Mouse (Mus musculus): Measurements from ENCODE around the gene Dnajc2. TPM values are rescaled to one million over a fixed set of nuclear protein-coding genes. Genes with fewer than 3 reads are reported as not detected.

Gene Dnajc2
- polyA plus RNA-seq (2015; fragmentation: Nextera tagmentation; extraction: Ambion mirVana): 25.0 and 27.1 TPM in 2 replicates

DNA sequence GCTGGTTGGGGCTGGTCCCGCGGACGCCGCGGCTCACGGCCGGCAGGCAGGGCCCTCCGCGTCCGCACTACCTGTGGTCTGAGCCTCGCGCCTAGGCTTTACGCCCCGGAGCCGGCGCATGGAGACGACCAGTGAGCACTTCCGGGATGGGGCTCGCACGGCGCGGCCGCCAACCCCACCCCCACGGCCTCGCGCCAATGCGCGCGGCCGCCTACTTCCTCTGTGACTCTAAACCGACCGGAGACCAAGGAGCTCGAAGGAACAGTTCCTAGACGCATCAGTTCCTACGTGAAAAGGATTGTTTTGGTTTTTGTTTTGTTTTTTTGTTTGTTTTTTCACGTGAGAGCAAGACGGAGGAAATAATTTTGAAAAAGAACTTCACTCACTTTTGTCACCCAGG is at the start of gene Dnajc2, which contains the start of gene Psmc2:
Dnajc2 (minus strand) TSS at position 199 of the 400 bp plus-strand sequence.
Psmc2 (plus strand) TSS at position 231 of the 400 bp plus-strand sequence.
- peak; percentile 92 for ATAC-seq
- peaks cover 22% of the 10 kb centered on the region for H3K4me1 ChIP-seq (ENCODE audit: insufficient read depth)
- WGBS (ENCODE audit: insufficient replicate concordance): under 1% methylated on average over 37 of the region's 37 CpGs

DNA sequence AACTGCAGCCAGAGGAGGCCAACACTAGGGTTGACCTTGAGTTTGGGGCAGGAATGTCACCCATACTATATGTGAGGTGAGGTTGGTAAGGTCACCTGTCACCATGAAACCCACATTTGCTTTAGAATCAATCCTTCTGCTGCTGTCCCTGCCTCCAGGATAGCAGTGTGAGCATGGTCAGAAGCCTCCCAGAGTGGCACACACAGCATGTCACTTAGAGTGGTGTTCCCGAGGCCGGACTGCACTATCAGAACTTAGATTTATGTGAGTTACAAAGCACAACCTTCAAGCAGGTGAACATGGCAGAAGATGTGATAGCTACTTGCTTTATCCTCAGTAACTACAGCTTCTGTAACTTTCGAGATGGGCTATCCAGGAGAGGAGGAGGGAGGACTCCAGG is 46.7 kb upstream of the Dnajc2 start:
- H3K4me3 ChIP-seq (ENCODE audit: low read depth, low read length): no peak overlapping the region
- H3K4me2 ChIP-seq (ENCODE audit: low read depth, low read length): no peak overlapping the region
- ATAC-seq (no peak), DNase-seq (no peak)
- H3K9me3 ChIP-seq (ENCODE audit: low read length): no peaks in the 10 kb centered on the region
- H3K4me1 ChIP-seq (ENCODE audit: insufficient read depth): no peaks in the 10 kb centered on the region
- no peaks in the 10 kb centered on the region for H3K27me3 ChIP-seq (ENCODE audit: insufficient read depth, low read length)
- no peak overlapping the region for H3K27ac ChIP-seq (ENCODE audit: low read depth)
- TF ChIP-seq CTCF (IDR thresholded peaks at IDR 0.05; ENCODE audit: low read depth) (no peak), EP300 (IDR thresholded peaks at IDR 0.05; ENCODE audit: low read depth) (no peak)
- 63% methylated on average over 3 of the region's 3 CpGs for WGBS (ENCODE audit: insufficient replicate concordance)
- H3K36me3 ChIP-seq (replicated peaks; ENCODE audit: insufficient read depth, low read length): no peaks in the 10 kb centered on the region
- no peak overlapping the region for H3K9ac ChIP-seq (replicated peaks)

More for the DNA sequence above, at the start of gene Dnajc2, which contains the start of gene Psmc2:
- Histone ChIP-seq H3K4me3 (ENCODE audit: low read depth, low read length) (peak within 1 kb of the TSS; percentile 99), H3K36me3 (replicated peaks; ENCODE audit: insufficient read depth, low read length) (peaks cover 28% of the 10 kb centered on the region), H3K4me2 (ENCODE audit: low read depth, low read length) (peak within 1 kb of the TSS; percentile 100), H3K27ac (ENCODE audit: low read depth) (peak within 1 kb of the TSS; percentile 89), H3K9me3 (ENCODE audit: low read length) (no peaks in the 10 kb centered on the region), H3K27me3 (ENCODE audit: insufficient read depth, low read length) (no peaks in the 10 kb centered on the region), H3K9ac (replicated peaks) (peak within 1 kb of the TSS; percentile 90)
- DNase-seq: peak; percentile 93
- TF ChIP-seq CTCF (IDR thresholded peaks at IDR 0.05; ENCODE audit: low read depth): no peak
- peak; percentile 19; the same call in 1 of the 2 replicates for TF ChIP-seq EP300 (IDR thresholded peaks at IDR 0.05; ENCODE audit: low read depth)

DNA sequence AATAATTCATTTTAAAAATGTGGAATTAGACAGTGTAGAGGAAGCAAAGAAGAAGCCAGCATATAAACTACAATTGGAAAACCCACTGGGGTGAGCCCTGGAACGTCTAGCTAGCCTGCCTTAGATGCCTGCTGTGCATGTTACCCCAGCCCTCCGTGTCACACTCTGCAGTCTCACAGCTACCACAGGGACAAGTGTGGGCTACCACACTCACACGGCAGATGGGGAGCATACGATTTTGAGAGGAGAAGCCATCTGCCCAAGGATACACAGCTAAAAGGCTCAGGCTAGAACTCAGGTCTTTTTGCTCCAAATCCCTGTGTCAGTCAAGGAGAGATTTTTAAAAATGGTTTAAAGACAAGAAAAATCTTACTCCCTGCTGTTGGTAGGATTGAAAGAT is 43.8 kb upstream of the Dnajc2 start:
- Histone ChIP-seq H3K27ac (ENCODE audit: low read depth) (no peak overlapping the region), H3K4me1 (ENCODE audit: insufficient read depth) (no peaks in the 10 kb centered on the region), H3K9ac (replicated peaks) (no peak overlapping the region), H3K36me3 (replicated peaks; ENCODE audit: insufficient read depth, low read length) (no peaks in the 10 kb centered on the region), H3K27me3 (ENCODE audit: insufficient read depth, low read length) (no peaks in the 10 kb centered on the region), H3K4me2 (ENCODE audit: low read depth, low read length) (no peak overlapping the region), H3K4me3 (ENCODE audit: low read depth, low read length) (no peak overlapping the region), H3K9me3 (ENCODE audit: low read length) (no peaks in the 10 kb centered on the region)
- TF ChIP-seq EP300 (IDR thresholded peaks at IDR 0.05; ENCODE audit: low read depth): no peak
- no peak for TF ChIP-seq CTCF (IDR thresholded peaks at IDR 0.05; ENCODE audit: low read depth)
- DNase-seq: no peak
- WGBS (ENCODE audit: insufficient replicate concordance): 61% methylated on average over 4 of the region's 4 CpGs
- ATAC-seq: no peak

DNA sequence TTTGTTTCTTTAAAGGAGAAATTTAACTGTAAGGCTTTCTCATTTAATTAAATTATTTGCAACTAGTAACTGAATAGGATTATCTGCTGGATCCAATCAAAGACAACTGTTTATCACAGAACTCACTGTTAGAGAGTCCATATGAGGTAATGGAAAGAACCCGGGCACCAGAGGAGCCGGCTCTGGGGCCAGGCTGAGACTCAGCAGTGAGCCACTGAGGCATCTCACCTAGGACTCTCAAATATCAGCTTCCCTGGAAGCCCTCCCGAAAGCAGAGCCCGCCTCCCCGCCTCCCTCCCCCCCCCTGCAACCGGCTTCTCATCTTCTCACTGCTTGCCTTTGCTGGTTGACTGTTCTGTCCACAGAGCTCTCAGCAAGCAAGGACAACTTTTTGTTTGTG is 42.6 kb upstream of the Dnajc2 start:
- no peak for ATAC-seq

DNA sequence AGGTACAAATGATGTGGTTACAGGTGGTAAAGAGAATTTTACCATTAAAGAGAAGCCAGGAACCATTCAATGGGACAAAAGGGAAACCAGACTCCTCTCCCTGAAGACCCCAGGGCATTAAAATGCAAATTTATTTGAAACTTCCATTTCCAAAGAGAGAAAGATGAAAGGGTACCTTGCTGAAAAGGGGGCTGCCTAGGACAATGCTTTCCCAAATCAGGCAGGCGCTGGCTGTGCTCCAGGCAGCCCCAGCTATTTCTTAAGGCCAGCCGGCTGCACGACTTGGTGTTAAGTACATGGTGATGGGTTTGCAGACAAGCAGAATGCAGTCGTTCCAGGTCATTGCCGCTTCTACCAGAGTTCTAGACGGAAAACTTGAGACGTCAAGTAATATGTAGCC is 41.3 kb upstream of the Dnajc2 start:
- TF ChIP-seq CTCF (IDR thresholded peaks at IDR 0.05; ENCODE audit: low read depth) (no peak), EP300 (IDR thresholded peaks at IDR 0.05; ENCODE audit: low read depth) (no peak)
- no peaks in the 10 kb centered on the region for H3K36me3 ChIP-seq (replicated peaks; ENCODE audit: insufficient read depth, low read length)
- no peaks in the 10 kb centered on the region for H3K4me1 ChIP-seq (ENCODE audit: insufficient read depth)
- no peak for ATAC-seq
- H3K9me3 ChIP-seq (ENCODE audit: low read length): no peaks in the 10 kb centered on the region
- 77% methylated on average over 7 of the region's 7 CpGs for WGBS (ENCODE audit: insufficient replicate concordance)
- H3K27ac ChIP-seq (ENCODE audit: low read depth): no peak overlapping the region
- H3K4me2 ChIP-seq (ENCODE audit: low read depth, low read length): no peak overlapping the region
- H3K27me3 ChIP-seq (ENCODE audit: insufficient read depth, low read length): no peaks in the 10 kb centered on the region
- H3K4me3 ChIP-seq (ENCODE audit: low read depth, low read length): no peak overlapping the region
- no peak overlapping the region for H3K9ac ChIP-seq (replicated peaks)
- DNase-seq: no peak

More for the DNA sequence above, 42.6 kb upstream of the Dnajc2 start:
- Histone ChIP-seq H3K36me3 (replicated peaks; ENCODE audit: insufficient read depth, low read length) (no peaks in the 10 kb centered on the region), H3K4me3 (ENCODE audit: low read depth, low read length) (no peak overlapping the region), H3K27ac (ENCODE audit: low read depth) (no peak overlapping the region), H3K4me1 (ENCODE audit: insufficient read depth) (no peaks in the 10 kb centered on the region), H3K9ac (replicated peaks) (no peak overlapping the region), H3K9me3 (ENCODE audit: low read length) (no peaks in the 10 kb centered on the region), H3K27me3 (ENCODE audit: insufficient read depth, low read length) (no peaks in the 10 kb centered on the region), H3K4me2 (ENCODE audit: low read depth, low read length) (no peak overlapping the region)
- no peak for TF ChIP-seq CTCF (IDR thresholded peaks at IDR 0.05; ENCODE audit: low read depth)
- TF ChIP-seq EP300 (IDR thresholded peaks at IDR 0.05; ENCODE audit: low read depth): no peak
- WGBS (ENCODE audit: insufficient replicate concordance): 45% methylated on average over 6 of the region's 6 CpGs
- no peak for DNase-seq

DNA sequence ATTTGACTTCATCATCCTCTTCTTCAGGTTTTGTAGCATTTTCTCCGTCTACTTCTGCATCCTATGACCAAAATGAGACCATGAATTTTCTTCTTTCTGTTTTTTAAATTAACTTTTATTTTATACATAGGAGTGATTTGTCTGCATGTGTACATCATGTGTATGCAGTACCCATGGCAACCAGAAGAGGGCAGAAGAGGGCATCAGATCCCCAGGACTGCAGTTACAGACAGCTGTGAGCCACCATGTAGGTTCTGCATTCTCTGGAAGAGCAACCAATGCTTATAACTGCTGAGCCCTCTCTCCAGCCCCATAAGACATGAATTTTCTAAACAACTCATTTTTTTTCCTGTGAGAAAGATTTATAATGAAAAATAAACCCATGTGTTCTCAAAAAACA is 28.9 kb upstream of the Dnajc2 start:
- H3K9me3 ChIP-seq (ENCODE audit: low read length): no peaks in the 10 kb centered on the region
- H3K27me3 ChIP-seq (ENCODE audit: insufficient read depth, low read length): no peaks in the 10 kb centered on the region
- no peak overlapping the region for H3K9ac ChIP-seq (replicated peaks)
- no peak for ATAC-seq
- no peaks in the 10 kb centered on the region for H3K4me1 ChIP-seq (ENCODE audit: insufficient read depth)
- no peak overlapping the region for H3K4me3 ChIP-seq (ENCODE audit: low read depth, low read length)
- 43% methylated on average over 1 of the region's 1 CpGs for WGBS (ENCODE audit: insufficient replicate concordance)
- no peaks in the 10 kb centered on the region for H3K36me3 ChIP-seq (replicated peaks; ENCODE audit: insufficient read depth, low read length)
- H3K27ac ChIP-seq (ENCODE audit: low read depth): no peak overlapping the region
- DNase-seq: peak; percentile 65
- TF ChIP-seq EP300 (IDR thresholded peaks at IDR 0.05; ENCODE audit: low read depth): no peak
- TF ChIP-seq CTCF (IDR thresholded peaks at IDR 0.05; ENCODE audit: low read depth): peak; percentile 76
- H3K4me2 ChIP-seq (ENCODE audit: low read depth, low read length): no peak overlapping the region
